ENCODE assay signal across 15 mouse cellular contexts in the genomic region with DNA sequence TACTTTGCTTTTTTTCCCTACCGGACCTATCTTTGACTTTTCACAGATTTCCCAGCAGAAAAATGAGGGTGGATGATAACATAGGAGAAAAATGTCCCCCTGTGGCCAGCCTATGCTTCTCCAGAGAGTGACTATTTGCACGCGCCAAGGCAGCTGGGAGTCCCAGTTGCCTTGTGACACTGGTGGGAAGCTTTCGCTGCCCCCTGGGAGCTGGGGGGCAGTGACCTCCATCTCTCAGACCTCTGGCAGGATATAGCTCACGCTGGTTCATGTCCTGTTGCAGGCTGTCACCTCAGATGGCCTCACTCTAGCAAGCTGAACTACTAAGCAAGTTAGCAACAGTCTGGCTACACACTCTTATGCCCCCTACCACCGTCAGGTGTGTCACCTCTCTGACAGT. TPM values are rescaled to one million over a fixed set of nuclear protein-coding genes. Genes with fewer than 3 reads are reported as not detected.
DNase-seq lines count a peak whose midpoint lies in the region; TF ChIP-seq lines count a peak whose summit lies in the region.
"Had no signal": no experiment of that assay in that cellular context is flagged by ENCODE, and none has a peak within 500 bp of the region (broad histone marks: within the 10 kb centered on the region; RNA-seq: fewer than 3 reads in every experiment).

No protein-coding gene starts in this region.

- DNase-seq in gastrocnemius, adult 18-20 months (ENCODE audit: low spot score): peak; percentile 15
- no peak for DNase-seq in gastrocnemius, postnatal 4 days (ENCODE audit: low spot score in 2 of 2)
- peak; percentile 47 for DNase-seq in heart, adult 8-10 months (ENCODE audit: low spot score)
- peak; percentile 62 for DNase-seq in heart, postnatal 25 days (ENCODE audit: low spot score)
- peak; percentile 53 to 80 for DNase-seq in kidney, postnatal 25 days
- DNase-seq in frontal cortex, postnatal 36 days (ENCODE audit: low spot score in 2 of 2): no peak
- DNase-seq in T-cell, adult 2 months (ENCODE audit: low spot score): no peak
- no peak for DNase-seq in thymus, adult 2 months
- DNase-seq: adrenal gland, postnatal 25 days; cerebellum, postnatal 10 days; lung, embryonic 14.5 days; thymus, postnatal 36 days had no signal

- H3K27ac ChIP-seq in thymus, adult 2 months (ENCODE audit: control insufficient read depth, insufficient read depth, low read length): no peak overlapping the region
- H3K27ac ChIP-seq: embryonic facial prominence, embryonic 10.5 days; layer of hippocampus, adult 2 months; neural tube, embryonic 13.5 days had no signal

- TF ChIP-seq CTCF in thymus, adult 2 months (IDR thresholded peaks at IDR 0.05; ENCODE audit: borderline replicate concordance, control insufficient read depth, extremely low read depth, insufficient read depth, low read length, poor library complexity): no peak

- H3K4me3 ChIP-seq in thymus, adult 2 months (ENCODE audit: control insufficient read depth, insufficient read depth, low read length): no peak overlapping the region
- H3K4me3 ChIP-seq: embryonic facial prominence, embryonic 10.5 days; layer of hippocampus, adult 2 months; neural tube, embryonic 13.5 days had no signal

- H3K4me1 ChIP-seq in thymus, adult 2 months (replicated peaks; ENCODE audit: control insufficient read depth, insufficient read depth, low read length): no peaks in the 10 kb centered on the region
- H3K4me1 ChIP-seq: neural tube, embryonic 13.5 days had no signal

- no peak for TF ChIP-seq POLR2A in thymus, adult 2 months (IDR thresholded peaks at IDR 0.05; ENCODE audit: control insufficient read depth, extremely low read depth, insufficient read depth, low read length, poor library complexity)

- 93% methylated on average over 6 of the region's 6 CpGs for WGBS in thymus, adult 2 months

- intact Hi-C loops in heart, postnatal 25 days (cut with DNase I): no loop called here

- H3K36me3 ChIP-seq in thymus, adult 2 months (ENCODE audit: control insufficient read depth, insufficient read depth, low read length): no peaks in the 10 kb centered on the region
- H3K36me3 ChIP-seq: embryonic facial prominence, embryonic 10.5 days; neural tube, embryonic 13.5 days had no signal

- H3K27me3 ChIP-seq in thymus, adult 2 months (ENCODE audit: control insufficient read depth, insufficient read depth, low read length): no peaks in the 10 kb centered on the region
- H3K27me3 ChIP-seq: neural tube, embryonic 13.5 days had no signal

RNA-seq across cellular contexts. Expression of a gene that starts 39.1 kb away (rescaled TPM):
- total RNA-seq in gastrocnemius, adult 18-20 months (2021): under 1 TPM in 1 of 2 experiments, not detected in 1; 0.17 TPM
- total RNA-seq in gastrocnemius, postnatal 4 days (2021): 1 to 10 TPM; 1.1 to 1.3 TPM
- total RNA-seq in heart, adult 8-10 months (2022): under 1 TPM; 0.26 to 0.41 (median 0.31) TPM
- under 1 TPM; 0.25 to 0.42 TPM for total RNA-seq in heart, postnatal 25 days (2021)
- polyA plus RNA-seq in thymus, adult 2 months (2012; rRNA removed): 0.73 and 0.96 TPM in 2 replicates

RNA-seq across cellular contexts. Expression of a gene that starts 53.4 kb away (rescaled TPM):
- under 1 TPM; 0.76 to 0.80 TPM for total RNA-seq in gastrocnemius, adult 18-20 months (2021)
- total RNA-seq in gastrocnemius, postnatal 4 days (2021): 1 to 10 TPM; 6.8 to 9.1 TPM
- total RNA-seq in heart, adult 8-10 months (2022): 1 to 10 TPM; 4.9 to 9.1 (median 8.1) TPM
- total RNA-seq in heart, postnatal 25 days (2021): 1 to 10 TPM; 5.7 to 6.7 TPM
- polyA plus RNA-seq in thymus, adult 2 months (2012; rRNA removed): 4.9 and 5.2 TPM in 2 replicates

RNA-seq across cellular contexts. Expression of a gene that starts 53.6 kb away (rescaled TPM):
- 10 to 100 TPM; 10.4 to 13.7 TPM for total RNA-seq in gastrocnemius, adult 18-20 months (2021)
- 10 to 100 TPM; 20.8 to 23.1 TPM for total RNA-seq in gastrocnemius, postnatal 4 days (2021)
- total RNA-seq in heart, adult 8-10 months (2022): 10 to 100 TPM; 21.1 to 24.8 (median 22.8) TPM
- 10 to 100 TPM; 21.1 to 21.3 TPM for total RNA-seq in heart, postnatal 25 days (2021)
- 57.4 and 69.5 TPM in 2 replicates for polyA plus RNA-seq in thymus, adult 2 months (2012; rRNA removed)

Comparison
In these comparisons a context has a peak if more than half of its experiments do, and no peak if none do; other contexts are left out.
1. DNase-seq: peak in gastrocnemius, adult 18-20 months (single experiment), heart, adult 8-10 months (single experiment), heart, postnatal 25 days (single experiment) and kidney, postnatal 25 days (2 of 2); none in gastrocnemius, postnatal 4 days (0 of 2), frontal cortex, postnatal 36 days (0 of 2), T-cell, adult 2 months (single experiment) and thymus, adult 2 months (single experiment).